Mouse (Mus musculus) thymus, postnatal 0 days (tissue): ENCODE data around the gene Fst. TPM values are rescaled to one million over a fixed set of nuclear protein-coding genes. Genes with fewer than 3 reads are reported as not detected.

ENCODE experiments used
- DNase-seq: peaks from one replicate; pipeline ENCODE4 v3.0.0-alpha.2; 2015; ENCODE audit warnings: low spot score
- polyA plus RNA-seq: library from polyadenylated mRNA; unstranded; fragments of >200 nt; fragmentation: Nextera tagmentation; extraction: Ambion mirVana; gene quantifications from 2 replicates; pipeline ENCODE4 v1.2.1, GENCODE M21; 2015

Fst gene
- polyA plus RNA-seq, 1 experiment from 2014 or later: 6.6 TPM

GRCm38 (mm10) chr13:114419364-114419763 lies 39.4 kb downstream of the Fst start:
- no peak for DNase-seq

- no peak for DNase-seq
Observed at GRCm38 (mm10) chr13:114412326-114412725, 46.4 kb downstream of the Fst start.

GRCm38 (mm10) chr13:114406866-114407265 lies 51.9 kb downstream of the Fst start:
- DNase-seq: no peak

- no peak for DNase-seq
Observed at GRCm38 (mm10) chr13:114406424-114406823, 52.3 kb downstream of the Fst start.

- no peak for DNase-seq
Observed at GRCm38 (mm10) chr13:114405100-114405715, 53.5 kb downstream of the Fst start.

Other genes with a start within 250 kb of the Fst start
- 466 and 520 TPM in 2 replicates for gene Ndufs4, start 70.7 kb downstream of the Fst start, polyA plus RNA-seq